ENCODE assay signal across 9 mouse cellular contexts in genomic region chr8:123832757-123833156, GRCm38 (mm10). TPM values are rescaled to one million over a fixed set of nuclear protein-coding genes. Genes with fewer than 3 reads are reported as not detected.
DNase-seq lines count a peak whose midpoint lies in the region; ATAC-seq and TF ChIP-seq lines count a peak whose summit lies in the region.
"Had no signal": no experiment of that assay in that cellular context is flagged by ENCODE, and none has a peak within 500 bp of the region (broad histone marks: within the 10 kb centered on the region; RNA-seq: fewer than 3 reads in every experiment).

No protein-coding gene starts in this region.

- peaks cover 55% of the 10 kb centered on the region for H3K36me3 ChIP-seq in kidney, embryonic 14.5 days (ENCODE audit: control insufficient read depth, insufficient read depth, low read length)
- peaks cover 7% of the 10 kb centered on the region for H3K36me3 ChIP-seq in lung, postnatal 0 days (ENCODE audit: insufficient read depth, low read length)

- no peak for ATAC-seq in kidney, embryonic 14.5 days (ENCODE audit: low FRiP score, low TSS enrichment)
- peak; percentile 39 for ATAC-seq in CD4-positive, CD25-positive, alpha-beta regulatory T cell, adult 4 months
- no peak for ATAC-seq in lung, postnatal 0 days

- no peaks in the 10 kb centered on the region for H3K27me3 ChIP-seq in kidney, embryonic 14.5 days (ENCODE audit: control insufficient read depth, insufficient read depth, low read length)
- no peaks in the 10 kb centered on the region for H3K27me3 ChIP-seq in lung, postnatal 0 days (replicated peaks; ENCODE audit: insufficient read depth, low read length)

- no peak overlapping the region for H3K27ac ChIP-seq in kidney, embryonic 14.5 days (ENCODE audit: low read depth, low read length)
- no peak overlapping the region for H3K27ac ChIP-seq in lung, postnatal 0 days (ENCODE audit: low read length)
- H3K27ac ChIP-seq: macrophage had no signal

- TF ChIP-seq CTCF in lung, postnatal 0 days (IDR thresholded peaks at IDR 0.05), result peak; percentile 82

- H3K9ac ChIP-seq in kidney, embryonic 14.5 days (ENCODE audit: low read depth, low read length), result no peak overlapping the region
- no peak overlapping the region for H3K9ac ChIP-seq in lung, postnatal 0 days (replicated peaks; ENCODE audit: low read depth)

- 96% methylated on average over 4 of the region's 4 CpGs for WGBS in kidney, embryonic 14.5 days
- 94% methylated on average over 4 of the region's 4 CpGs for WGBS in lung, postnatal 0 days

- no peaks in the 10 kb centered on the region for H3K4me1 ChIP-seq in kidney, embryonic 14.5 days (ENCODE audit: control insufficient read depth, insufficient read depth, low read length)
- H3K4me1 ChIP-seq in lung, postnatal 0 days (ENCODE audit: insufficient read depth, low read depth, low read length), result no peaks in the 10 kb centered on the region

- no peak overlapping the region for H3K4me2 ChIP-seq in kidney, embryonic 14.5 days (replicated peaks; ENCODE audit: low read depth, low read length)
- no peak overlapping the region for H3K4me2 ChIP-seq in lung, postnatal 0 days (replicated peaks; ENCODE audit: low read depth, low read length)

- TF ChIP-seq EP300 in lung, postnatal 0 days (IDR thresholded peaks at IDR 0.05), result no peak

- no peak overlapping the region for H3K4me3 ChIP-seq in kidney, embryonic 14.5 days (ENCODE audit: low read length)
- H3K4me3 ChIP-seq in lung, postnatal 0 days (ENCODE audit: low read depth, low read length), result no peak overlapping the region

- H3K9me3 ChIP-seq in kidney, embryonic 14.5 days (ENCODE audit: control insufficient read depth, low read length), result no peaks in the 10 kb centered on the region
- H3K9me3 ChIP-seq in lung, postnatal 0 days (ENCODE audit: low read length), result no peaks in the 10 kb centered on the region

- peak; percentile 56 for DNase-seq in kidney, adult 11 months
- DNase-seq in adipocyte (ENCODE audit: low spot score), result peak; percentile 60
- DNase-seq in gastrocnemius, postnatal 25 days, result peak; percentile 28
- peak; percentile 18 for DNase-seq in lung, postnatal 0 days (ENCODE audit: low spot score)
- DNase-seq in thymus, postnatal 14 days, result peak; percentile 65
- no peak for DNase-seq in frontal cortex, postnatal 25 days (ENCODE audit: low spot score in 2 of 2)

RNA-seq across cellular contexts. Expression of gene Rab4a, which starts 27.0 kb away (rescaled TPM):
- 33.3 and 45.3 TPM in 2 replicates for polyA plus RNA-seq in kidney, embryonic 14.5 days (2014; fragmentation: Nextera tagmentation; extraction: Ambion mirVana)
- 1 to 10 TPM; 2.7 to 9.6 TPM for polyA plus RNA-seq in CD4-positive, CD25-positive, alpha-beta regulatory T cell, adult 4 months (2017; shearing (Covaris generic))
- total RNA-seq in gastrocnemius, postnatal 25 days (2021), result 10 to 100 TPM; 10.2 to 11.3 TPM
- polyA plus RNA-seq in lung, postnatal 0 days (2015; fragmentation: Nextera tagmentation; extraction: Ambion mirVana), result 27.9 and 32.1 TPM in 2 replicates

RNA-seq across cellular contexts. Expression of gene Ccsap, which starts 27.3 kb away (rescaled TPM):
- polyA plus RNA-seq in kidney, embryonic 14.5 days (2014; fragmentation: Nextera tagmentation; extraction: Ambion mirVana), result 2.7 and 4.0 TPM in 2 replicates
- polyA plus RNA-seq in CD4-positive, CD25-positive, alpha-beta regulatory T cell, adult 4 months (2017; shearing (Covaris generic)), result 1 to 10 TPM; 3.2 to 4.4 TPM
- total RNA-seq in gastrocnemius, postnatal 25 days (2021), result under 1 TPM; 0.36 to 0.62 TPM
- 1.2 and 1.3 TPM in 2 replicates for polyA plus RNA-seq in lung, postnatal 0 days (2015; fragmentation: Nextera tagmentation; extraction: Ambion mirVana)

Comparison
In these comparisons a context has a peak if more than half of its experiments do, and no peak if none do; other contexts are left out.
1. DNase-seq: peak in kidney, adult 11 months (single experiment), adipocyte (single experiment), gastrocnemius, postnatal 25 days (single experiment), lung, postnatal 0 days (single experiment) and thymus, postnatal 14 days (single experiment); none in frontal cortex, postnatal 25 days (0 of 2).